Mouse (Mus musculus) embryonic facial prominence, embryonic 12.5 days (tissue): Measurements from ENCODE around the gene Olfr769. TPM values are rescaled to one million over a fixed set of nuclear protein-coding genes. Genes with fewer than 3 reads are reported as not detected.
"Not testable (repeated sequence)": the region's sequence is repeated elsewhere in the genome, so short reads cannot be mapped to it uniquely, and the experiment has no call there.

Source experiments
- ATAC-seq: fragments of 200-750 bp; cut with Nextera tagmentation; 2 replicates; pipeline ENCODE4 v1.8.0; 2017; ENCODE audit not compliant: insufficient number of reproducible peaks, insufficient read depth, low FRiP score, low TSS enrichment
- H3K27ac ChIP-seq: fragments of 300-500 bp; sonication (generic); 2 replicates; pipeline ENCODE4 v1.5.1; 2016; ENCODE audit warnings: mild to moderate bottlenecking
- H3K27me3 ChIP-seq: fragments of 300-500 bp; sonication (generic); 2 replicates; pipeline ENCODE4 v1.6.1; 2016; ENCODE audit warnings: mild to moderate bottlenecking, moderate library complexity
- H3K36me3 ChIP-seq: fragments of 300-500 bp; sonication (generic); 2 replicates; pipeline ENCODE4 v1.6.1; 2016; ENCODE audit warnings: mild to moderate bottlenecking
- H3K4me1 ChIP-seq: fragments of 300-500 bp; sonication (generic); 2 replicates; pipeline ENCODE4 v1.6.1; 2016
- H3K4me2 ChIP-seq: fragments of 300-500 bp; sonication (generic); replicated peaks from 2 replicates; pipeline ENCODE4 v1.6.1; 2016; ENCODE audit warnings: mild to moderate bottlenecking, moderate library complexity
- H3K4me3 ChIP-seq: fragments of 300-500 bp; sonication (generic); 2 replicates; pipeline ENCODE4 v1.5.1; 2016; ENCODE audit warnings: mild to moderate bottlenecking
- H3K9ac ChIP-seq: fragments of 300-500 bp; sonication (generic); 2 replicates; pipeline ENCODE4 v1.6.1; 2016; ENCODE audit warnings: mild to moderate bottlenecking, moderate library complexity
- H3K9me3 ChIP-seq: fragments of 300-500 bp; sonication (generic); 2 replicates; pipeline ENCODE4 v1.6.1; 2016; ENCODE audit warnings: mild to moderate bottlenecking, moderate library complexity
- WGBS: fragments of 180-500 bp; shearing (Covaris S2); methylation state at CpG from one replicate; pipeline ENCODE4 v1.1.7; 2016; 5-methylcytosine and 5-hydroxymethylcytosine counted together
- polyA plus RNA-seq: library from polyadenylated mRNA; unstranded; fragments of >200 nt; fragmentation: Nextera tagmentation; extraction: Ambion mirVana; gene quantifications from 2 replicates; pipeline ENCODE4 v1.2.1, GENCODE M21; 2016

Olfr769 gene
- polyA plus RNA-seq: not detected in 2 replicates

- no peaks in the 10 kb centered on the region for H3K27me3 ChIP-seq
- no peak within 1 kb of the TSS for H3K4me2 ChIP-seq
- H3K9me3 ChIP-seq: no peaks in the 10 kb centered on the region
- ATAC-seq: no peak
- H3K27ac ChIP-seq: no peak within 1 kb of the TSS
- H3K4me3 ChIP-seq: no peak within 1 kb of the TSS
- no peaks in the 10 kb centered on the region for H3K36me3 ChIP-seq
- H3K4me1 ChIP-seq: no peaks in the 10 kb centered on the region
- H3K9ac ChIP-seq: no peak within 1 kb of the TSS
- WGBS: 84% methylated on average over 2 of the region's 2 CpGs
Measured at GRCm38 (mm10) chr10:129117761-129118160, at the start of gene Olfr769. Gene Olfr769, minus strand, starts transcription at chr10:129117861.

GRCm38 (mm10) chr10:129164651-129165050, 47.0 kb upstream of the Olfr769 start, which contains the start of gene Olfr771:
Gene Olfr771, minus strand, starts transcription at chr10:129164751.
- Histone ChIP-seq H3K36me3 (no peaks in the 10 kb centered on the region), H3K4me3 (no peak within 1 kb of the TSS), H3K27me3 (no peaks in the 10 kb centered on the region), H3K4me1 (no peaks in the 10 kb centered on the region), H3K4me2 (no peak within 1 kb of the TSS), H3K9me3 (no peaks in the 10 kb centered on the region), H3K27ac (no peak within 1 kb of the TSS), H3K9ac (no peak within 1 kb of the TSS)
- no peak for ATAC-seq
- 86% methylated on average over 1 of the region's 1 CpGs for WGBS

- no peaks in the 10 kb centered on the region for H3K4me1 ChIP-seq
- H3K9ac ChIP-seq: no peak within 1 kb of the TSS
- no peak for ATAC-seq
- H3K9me3 ChIP-seq: no peaks in the 10 kb centered on the region
- H3K4me2 ChIP-seq: no peak within 1 kb of the TSS
- no peaks in the 10 kb centered on the region for H3K36me3 ChIP-seq
- H3K27ac ChIP-seq: no peak within 1 kb of the TSS
- H3K4me3 ChIP-seq: no peak within 1 kb of the TSS
- no peaks in the 10 kb centered on the region for H3K27me3 ChIP-seq
- WGBS: 79% methylated on average over 2 of the region's 2 CpGs
Measured at GRCm38 (mm10) chr10:129138898-129139297, 21.2 kb upstream of the Olfr769 start, which contains the start of gene Olfr770. Gene Olfr770, minus strand, starts transcription at chr10:129138998.

GRCm38 (mm10) chr10:129115146-129115545, 2.5 kb downstream of the Olfr769 start:
- Histone ChIP-seq H3K4me1 (no peaks in the 10 kb centered on the region), H3K27me3 (no peaks in the 10 kb centered on the region), H3K36me3 (no peaks in the 10 kb centered on the region), H3K4me3 (no peak overlapping the region), H3K4me2 (no peak overlapping the region), H3K9me3 (no peaks in the 10 kb centered on the region), H3K27ac (no peak overlapping the region), H3K9ac (no peak overlapping the region)
- ATAC-seq: no peak
- WGBS: 93% methylated on average over 3 of the region's 3 CpGs

GRCm38 (mm10) chr10:129101231-129101630, 16.4 kb downstream of the Olfr769 start:
- 26% methylated on average over 3 of the region's 3 CpGs for WGBS
- no peaks in the 10 kb centered on the region for H3K27me3 ChIP-seq
- no peaks in the 10 kb centered on the region for H3K36me3 ChIP-seq
- H3K27ac ChIP-seq: no peak overlapping the region
- H3K4me2 ChIP-seq: no peak overlapping the region
- no peak overlapping the region for H3K9ac ChIP-seq
- no peak for ATAC-seq
- H3K4me1 ChIP-seq: no peaks in the 10 kb centered on the region
- H3K4me3 ChIP-seq: no peak overlapping the region
- H3K9me3 ChIP-seq: no peaks in the 10 kb centered on the region

- Histone ChIP-seq H3K27me3 (no peaks in the 10 kb centered on the region), H3K9me3 (no peaks in the 10 kb centered on the region), H3K36me3 (no peaks in the 10 kb centered on the region), H3K4me3 (no peak within 1 kb of the TSS), H3K27ac (no peak within 1 kb of the TSS), H3K9ac (no peak within 1 kb of the TSS), H3K4me1 (no peaks in the 10 kb centered on the region), H3K4me2 (no peak within 1 kb of the TSS)
- WGBS: 77% methylated on average over 1 of the region's 1 CpGs
- ATAC-seq: no peak
Measured at GRCm38 (mm10) chr10:129099275-129099674, 18.4 kb downstream of the Olfr769 start, which contains the start of gene Olfr768. Gene Olfr768, minus strand, starts transcription at chr10:129099375.

- not testable (repeated sequence) for H3K4me1 ChIP-seq, H3K27me3 ChIP-seq, ATAC-seq, H3K9ac ChIP-seq, H3K27ac ChIP-seq, H3K9me3 ChIP-seq, H3K36me3 ChIP-seq, H3K4me2 ChIP-seq, H3K4me3 ChIP-seq
Measured at GRCm38 (mm10) chr10:129082810-129083209, 34.9 kb downstream of the Olfr769 start, which contains the start of gene Olfr767. Gene Olfr767, minus strand, starts transcription at chr10:129082910.

GRCm38 (mm10) chr10:129068877-129069276, 48.8 kb downstream of the Olfr769 start, which contains the start of gene Olfr766-ps1:
Gene Olfr766-ps1, minus strand, starts transcription at chr10:129068977.
- WGBS: 84% methylated on average over 2 of the region's 2 CpGs

More at GRCm38 (mm10) chr10:129068877-129069276, 48.8 kb downstream of the Olfr769 start, which contains the start of gene Olfr766-ps1:
- Histone ChIP-seq H3K27me3 (no peaks in the 10 kb centered on the region), H3K9me3 (no peaks in the 10 kb centered on the region), H3K36me3 (no peaks in the 10 kb centered on the region), H3K4me1 (no peaks in the 10 kb centered on the region), H3K9ac (no peak within 1 kb of the TSS), H3K4me2 (no peak within 1 kb of the TSS), H3K4me3 (no peak within 1 kb of the TSS), H3K27ac (no peak within 1 kb of the TSS)
- ATAC-seq: no peak

Other genes with a start within 250 kb of the Olfr769 start
- gene Gdf11, start 226.1 kb downstream of the Olfr769 start, polyA plus RNA-seq: 10.8 and 11.9 TPM in 2 replicates
- 459 and 465 TPM in 2 replicates for gene Cd63, start 216.9 kb downstream of the Olfr769 start, polyA plus RNA-seq
- 14.2 and 14.7 TPM in 2 replicates for gene Rdh5, start 195.0 kb downstream of the Olfr769 start, polyA plus RNA-seq
- gene Bloc1s1, start 193.8 kb downstream of the Olfr769 start, polyA plus RNA-seq: 210 and 215 TPM in 2 replicates
- gene Itga7, start 184.0 kb downstream of the Olfr769 start, polyA plus RNA-seq: 5.2 TPM in 2 replicates
- 0.13 TPM in 1 of 2 replicates, not detected in the other for gene Mettl7b, start 156.9 kb downstream of the Olfr769 start, polyA plus RNA-seq
- not detected in 2 replicates for gene Olfr9, start 128.4 kb downstream of the Olfr769 start, polyA plus RNA-seq
- gene Olfr763, start 107.1 kb downstream of the Olfr769 start, polyA plus RNA-seq: not detected in 2 replicates
- not detected in 2 replicates for gene Olfr764-ps1, start 78.0 kb downstream of the Olfr769 start, polyA plus RNA-seq
- gene Olfr765, start 67.9 kb downstream of the Olfr769 start, polyA plus RNA-seq: not detected in 2 replicates
- gene Olfr766-ps1, start 48.9 kb downstream of the Olfr769 start, polyA plus RNA-seq: not detected in 2 replicates
- gene Olfr767, start 35.0 kb downstream of the Olfr769 start, polyA plus RNA-seq: not detected in 2 replicates
- not detected in 2 replicates for gene Olfr768, start 18.5 kb downstream of the Olfr769 start, polyA plus RNA-seq
- gene Olfr770, start 21.1 kb upstream of the Olfr769 start, polyA plus RNA-seq: not detected in 2 replicates
- not detected in 2 replicates for gene Olfr771, start 46.9 kb upstream of the Olfr769 start, polyA plus RNA-seq
- not detected in 2 replicates for gene Olfr772, start 60.1 kb upstream of the Olfr769 start, polyA plus RNA-seq
- not detected in 2 replicates for gene Olfr773, start 69.6 kb upstream of the Olfr769 start, polyA plus RNA-seq
- not detected in 2 replicates for gene Olfr774, start 118.3 kb upstream of the Olfr769 start, polyA plus RNA-seq
- not detected in 2 replicates for gene Olfr775, start 130.6 kb upstream of the Olfr769 start, polyA plus RNA-seq
- gene Olfr776, start 141.3 kb upstream of the Olfr769 start, polyA plus RNA-seq: not detected in 2 replicates
- not detected in 2 replicates for gene Olfr777, start 153.6 kb upstream of the Olfr769 start, polyA plus RNA-seq
- gene Olfr780, start 200.3 kb upstream of the Olfr769 start, polyA plus RNA-seq: not detected in 2 replicates
- gene Olfr781, start 211.0 kb upstream of the Olfr769 start, polyA plus RNA-seq: not detected in 2 replicates
- not detected in 2 replicates for gene Olfr782, start 231.0 kb upstream of the Olfr769 start, polyA plus RNA-seq